Mouse (Mus musculus): ENCODE measurements around the gene Ccdc83.
"Not testable (repeated sequence)": the region's sequence is repeated elsewhere in the genome, so short reads cannot be mapped to it uniquely, and the experiment has no call there.

Ccdc83 gene

DNA sequence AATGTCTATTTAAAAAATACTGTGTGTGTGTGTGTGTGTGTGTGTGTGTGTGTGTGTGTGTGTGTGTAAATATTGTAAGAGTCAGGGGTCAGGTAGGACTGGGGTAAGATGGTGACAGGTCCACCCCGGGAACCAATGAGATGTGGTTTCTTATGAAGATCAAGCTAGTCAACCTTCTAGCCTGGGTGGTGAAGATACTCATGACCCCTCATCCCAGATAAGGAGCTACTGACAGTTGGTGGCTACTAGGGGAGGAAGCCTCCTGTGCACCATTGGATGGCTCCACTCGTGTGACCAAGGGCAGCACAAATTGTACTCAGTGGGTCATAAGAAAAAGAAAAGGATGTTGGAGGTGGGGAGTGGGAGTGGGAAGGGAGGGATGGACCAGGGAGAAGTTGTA, 5.7 kb downstream of the Ccdc83 start:
- no peak for DNase-seq (ENCODE audit: low spot score)

DNA sequence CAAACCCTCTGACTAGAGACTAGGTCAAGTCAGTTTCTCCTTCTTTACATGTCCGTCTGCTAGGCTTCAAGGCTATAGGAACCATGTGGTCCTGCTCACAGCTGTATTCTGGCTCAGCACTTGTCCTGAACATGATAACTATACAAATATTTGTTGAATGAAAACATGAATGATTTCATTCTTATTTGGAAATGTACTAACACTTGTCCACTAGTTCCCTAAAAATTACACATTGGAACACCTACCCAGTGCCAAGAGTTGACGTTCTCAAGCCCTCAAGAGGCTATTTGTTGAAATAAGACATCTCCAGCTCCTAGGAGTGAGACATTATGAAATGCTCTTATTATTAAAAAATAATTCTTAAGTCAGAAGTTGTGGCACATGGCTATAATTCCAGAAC, 6.9 kb downstream of the Ccdc83 start:
- no peak for DNase-seq (ENCODE audit: low spot score)

- no peak for DNase-seq (ENCODE audit: low spot score)
Measured at GRCm38 (mm10) chr7:90252946-90253345, 12.6 kb downstream of the Ccdc83 start.

GRCm38 (mm10) chr7:90243643-90244042, 21.9 kb downstream of the Ccdc83 start:
- no peak for DNase-seq (ENCODE audit: low spot score)

DNA sequence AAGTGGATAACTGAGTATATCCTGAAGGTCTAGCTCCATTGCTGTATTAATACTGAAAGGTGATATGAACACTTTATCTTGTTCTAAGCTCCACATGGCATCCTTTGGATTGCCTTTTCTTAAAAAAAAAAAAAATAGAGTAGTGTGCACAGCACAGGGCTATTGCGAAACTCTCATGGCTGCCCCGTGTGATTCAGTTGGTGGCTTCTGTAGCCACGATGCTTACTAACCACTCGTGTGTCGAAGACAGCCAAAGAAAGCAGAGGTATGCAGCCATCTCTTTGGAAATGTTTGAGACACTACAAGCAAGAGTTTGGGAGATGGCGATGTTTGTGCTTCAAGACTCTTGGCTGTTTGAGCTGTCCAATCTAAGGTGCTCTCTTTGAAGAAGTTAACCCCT, 22.4 kb downstream of the Ccdc83 start:
- DNase-seq (ENCODE audit: low spot score): no peak

GRCm38 (mm10) chr7:90236289-90236905, 29.2 kb downstream of the Ccdc83 start:
- DNase-seq (ENCODE audit: low spot score): no peak

DNA sequence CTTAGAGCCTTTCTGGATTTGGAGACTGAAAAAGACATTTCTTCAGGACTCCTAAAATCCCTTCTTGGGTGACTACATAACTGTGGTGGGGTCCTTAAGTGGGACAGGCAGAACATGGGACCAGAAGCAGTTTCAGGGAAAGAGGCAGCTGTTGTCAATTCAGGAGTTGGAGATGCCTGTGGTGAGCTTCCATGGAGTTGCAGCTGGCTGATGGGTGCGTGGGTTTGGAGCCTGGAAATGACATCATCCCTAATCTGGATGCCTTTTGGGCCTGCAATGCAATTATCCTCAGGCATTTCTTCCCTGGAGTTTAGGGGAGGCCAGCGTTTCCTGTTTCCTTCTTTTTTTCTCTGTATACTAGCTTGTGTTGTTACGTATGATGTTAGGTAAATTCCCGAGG, 31.7 kb downstream of the Ccdc83 start:
- no peak for DNase-seq (ENCODE audit: low spot score)

GRCm38 (mm10) chr7:90231431-90231830, 34.1 kb downstream of the Ccdc83 start:
- DNase-seq (ENCODE audit: low spot score): no peak

GRCm38 (mm10) chr7:90228884-90229283, 36.7 kb downstream of the Ccdc83 start:
- not testable (repeated sequence) for DNase-seq (ENCODE audit: low spot score)

- no peak for DNase-seq (ENCODE audit: low spot score)
Measured at GRCm38 (mm10) chr7:90228075-90228474, 37.5 kb downstream of the Ccdc83 start.

- DNase-seq (ENCODE audit: low spot score): no peak
Measured at GRCm38 (mm10) chr7:90221487-90221886, 44.1 kb downstream of the Ccdc83 start.

DNA sequence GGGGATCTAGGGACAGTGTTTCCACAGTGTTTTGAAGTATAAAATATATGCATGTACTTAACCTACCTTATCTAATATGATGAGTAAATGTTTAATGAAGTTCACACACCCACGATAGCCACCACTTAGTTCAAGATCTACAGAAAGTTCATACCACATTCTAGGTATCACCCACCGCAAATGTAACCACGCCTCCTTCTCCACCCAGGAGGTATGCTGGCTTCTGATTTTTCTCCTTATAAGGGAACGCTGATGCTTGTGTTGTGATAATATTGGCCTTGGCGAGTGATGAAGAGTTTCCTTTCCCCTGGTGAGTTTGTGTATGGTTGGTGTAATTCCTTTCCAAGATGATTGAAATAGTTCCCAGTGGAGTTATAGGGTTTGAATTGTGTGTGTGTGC, 47.5 kb downstream of the Ccdc83 start:
- no peak for DNase-seq (ENCODE audit: low spot score)

- peak; percentile 41 for DNase-seq (ENCODE audit: low spot score)
Measured at GRCm38 (mm10) chr7:90216511-90216910, 49.1 kb downstream of the Ccdc83 start.

- no peak for DNase-seq (ENCODE audit: low spot score)
Measured at GRCm38 (mm10) chr7:90210947-90211346, 54.6 kb downstream of the Ccdc83 start.

- DNase-seq (ENCODE audit: low spot score): no peak
Measured at GRCm38 (mm10) chr7:90210116-90210515, 55.5 kb downstream of the Ccdc83 start.

GRCm38 (mm10) chr7:90203914-90204313, 61.7 kb downstream of the Ccdc83 start:
- no peak for DNase-seq (ENCODE audit: low spot score)

DNA sequence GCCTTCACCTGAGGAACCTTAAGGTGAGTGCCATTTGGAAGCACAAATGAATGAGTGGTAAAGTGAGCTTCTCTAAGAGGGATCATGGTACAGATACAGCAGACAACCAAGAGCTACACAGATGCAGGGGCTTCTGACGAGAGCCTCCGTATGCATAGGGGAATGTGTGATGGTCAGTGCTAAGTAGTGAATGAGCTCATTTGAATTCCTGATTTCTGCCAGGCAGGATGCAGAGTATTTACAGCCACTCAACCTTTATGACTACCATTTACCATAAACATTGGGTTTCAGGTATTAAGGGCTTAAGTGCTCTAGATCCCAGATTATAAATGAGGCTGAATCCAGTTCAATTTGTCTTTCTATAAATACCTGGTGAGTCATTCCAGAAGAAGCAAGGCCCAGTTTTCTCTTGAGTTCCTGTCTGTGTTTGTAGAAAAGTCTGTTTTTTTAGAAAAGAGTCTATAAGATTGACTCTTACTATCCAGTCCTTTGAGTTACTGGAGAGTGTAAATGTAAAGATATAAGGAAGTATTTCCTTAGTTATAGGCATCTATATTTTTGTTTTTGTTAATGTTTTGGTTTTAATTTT, 63.6 kb downstream of the Ccdc83 start:
- DNase-seq (ENCODE audit: low spot score): no peak

DNA sequence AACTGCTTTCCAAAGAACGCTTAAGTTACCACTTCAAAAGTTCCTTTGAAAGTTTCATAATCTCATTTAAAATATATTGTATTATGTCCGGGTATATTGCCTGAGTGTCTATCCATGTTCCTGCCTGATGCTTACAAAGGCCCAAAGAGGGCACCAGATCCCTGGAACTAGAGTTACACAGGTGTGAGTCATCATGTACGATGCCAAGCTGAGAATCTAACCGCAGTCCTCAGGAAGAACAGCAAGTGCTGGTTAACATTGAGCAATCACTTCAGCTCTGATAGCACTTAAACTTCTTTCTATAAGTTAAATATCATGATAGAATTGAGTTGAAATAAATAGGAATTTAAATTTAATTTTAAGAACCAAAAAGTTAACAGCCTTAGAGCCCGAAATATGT, 65.3 kb downstream of the Ccdc83 start:
- DNase-seq (ENCODE audit: low spot score): no peak

GRCm38 (mm10) chr7:90180635-90181034, 84.9 kb downstream of the Ccdc83 start:
- DNase-seq (ENCODE audit: low spot score): no peak

DNA sequence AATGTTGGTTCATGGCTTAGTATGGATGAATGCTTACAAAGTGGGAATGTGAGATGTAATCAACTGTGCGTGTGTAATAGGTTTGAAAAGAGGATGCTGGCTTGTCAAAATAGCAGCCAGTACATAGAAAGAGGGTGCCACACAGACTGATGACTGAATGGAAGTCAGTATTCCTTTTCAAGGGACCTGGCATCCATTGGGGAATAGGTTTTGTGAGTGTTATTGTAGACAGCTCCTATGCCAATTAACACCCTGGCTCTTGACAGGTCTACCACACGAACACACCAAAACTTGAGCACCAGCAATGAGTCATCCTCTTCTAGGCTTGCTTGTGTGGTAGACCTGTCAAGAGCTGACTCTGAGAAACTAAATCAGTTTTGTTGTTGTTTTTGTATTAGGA, 90.0 kb downstream of the Ccdc83 start:
- DNase-seq (ENCODE audit: low spot score): no peak

Data from layer of hippocampus, adult 11-12 months (tissue).